Mouse (Mus musculus): ENCODE results near the gene Olfr1006.

GRCm38 (mm10) chr2:85711159-85711558 lies 32.6 kb upstream of the Olfr1006 start:
- no peak for TF ChIP-seq CTCF (IDR thresholded peaks at IDR 0.05; ENCODE audit: borderline replicate concordance, insufficient read depth, low read length)
- TF ChIP-seq POLR2A (IDR thresholded peaks at IDR 0.05; ENCODE audit: low read depth, low read length): no peak
